Mouse (Mus musculus) retina, postnatal 1 day (tissue): ENCODE measurements around the gene Lrrc73.

ENCODE experiments used
- DNase-seq: peaks from one replicate; pipeline ENCODE4 v3.0.0-alpha.2; 2012

Gene Lrrc73

GRCm38 (mm10) chr17:46253452-46254084 is at the start of gene Lrrc73:
Lrrc73 (plus strand) TSS chr17:46253531.
- peak; percentile 94 for DNase-seq

- no peak for DNase-seq
Measured at GRCm38 (mm10) chr17:46206676-46207075, 46.7 kb upstream of the Lrrc73 start.

GRCm38 (mm10) chr17:46210550-46210949 is 42.8 kb upstream of the Lrrc73 start:
- DNase-seq = no peak

GRCm38 (mm10) chr17:46221601-46222000 is 31.7 kb upstream of the Lrrc73 start:
- DNase-seq = no peak

GRCm38 (mm10) chr17:46227576-46227975 is 25.8 kb upstream of the Lrrc73 start:
- DNase-seq = no peak

- DNase-seq = no peak
Measured at GRCm38 (mm10) chr17:46236067-46236466, 17.3 kb upstream of the Lrrc73 start.

GRCm38 (mm10) chr17:46237079-46237478 is 16.3 kb upstream of the Lrrc73 start:
- no peak for DNase-seq

GRCm38 (mm10) chr17:46237480-46237879 is 15.9 kb upstream of the Lrrc73 start:
- DNase-seq = no peak

GRCm38 (mm10) chr17:46239516-46240114 is 13.7 kb upstream of the Lrrc73 start:
- no peak for DNase-seq

- no peak for DNase-seq
Measured at GRCm38 (mm10) chr17:46241471-46241870, 11.9 kb upstream of the Lrrc73 start.

GRCm38 (mm10) chr17:46242274-46242673 is 11.1 kb upstream of the Lrrc73 start:
- no peak for DNase-seq

- DNase-seq = no peak
Measured at GRCm38 (mm10) chr17:46242993-46243392, 10.3 kb upstream of the Lrrc73 start.

- DNase-seq = no peak
Measured at GRCm38 (mm10) chr17:46243624-46244023, 9.7 kb upstream of the Lrrc73 start.

GRCm38 (mm10) chr17:46244579-46244978 is 8.8 kb upstream of the Lrrc73 start:
- no peak for DNase-seq

GRCm38 (mm10) chr17:46247512-46248188 is 5.7 kb upstream of the Lrrc73 start, which contains the start of the genes Polr1c and Yipf3:
Polr1c (minus strand) TSS chr17:46248054.
Yipf3 (plus strand) TSS chr17:46248080.
- peak; percentile 97 for DNase-seq

GRCm38 (mm10) chr17:46248189-46248522 is 5.2 kb upstream of the Lrrc73 start:
- no peak for DNase-seq

- DNase-seq = no peak
Measured at GRCm38 (mm10) chr17:46251174-46251573, 2.2 kb upstream of the Lrrc73 start.

- DNase-seq = peak; percentile 67
Measured at GRCm38 (mm10) chr17:46252571-46253451, 520 bp upstream of the Lrrc73 start.

GRCm38 (mm10) chr17:46254106-46254505 is 775 bp downstream of the Lrrc73 start:
- DNase-seq = no peak

GRCm38 (mm10) chr17:46255147-46255546 is 1.8 kb downstream of the Lrrc73 start:
- no peak for DNase-seq

GRCm38 (mm10) chr17:46258279-46259053 is 5.1 kb downstream of the Lrrc73 start:
- DNase-seq = no peak

GRCm38 (mm10) chr17:46259675-46260074 is 6.3 kb downstream of the Lrrc73 start:
- no peak for DNase-seq
